Comparison of ENCODE assay signal across 8 mouse cellular contexts in genomic region chr7:105580627-105581089, GRCm38 (mm10). TPM values are rescaled to one million over a fixed set of nuclear protein-coding genes. Genes with fewer than 3 reads are reported as not detected.
DNase-seq lines count a peak whose midpoint lies in the region; ATAC-seq lines count a peak whose summit lies in the region.

No protein-coding gene starts in this region.

- no peaks in the 10 kb centered on the region for H3K36me3 ChIP-seq in forebrain, embryonic 13.5 days (ENCODE audit: poor library complexity, severe bottlenecking)
- no peaks in the 10 kb centered on the region for H3K36me3 ChIP-seq in kidney, embryonic 16.5 days (ENCODE audit: insufficient read depth, low read length)
- H3K36me3 ChIP-seq in midbrain, embryonic 13.5 days = 0 out of 2 replicates have a peak, but pooled peaks cover 3% of the 10 kb centered on the region

- no peaks in the 10 kb centered on the region for H3K9me3 ChIP-seq in forebrain, embryonic 13.5 days (replicated peaks)
- H3K9me3 ChIP-seq in kidney, embryonic 16.5 days (ENCODE audit: low read length) = no peaks in the 10 kb centered on the region
- no peaks in the 10 kb centered on the region for H3K9me3 ChIP-seq in midbrain, embryonic 13.5 days

- no peaks in the 10 kb centered on the region for H3K27me3 ChIP-seq in forebrain, embryonic 13.5 days
- no peaks in the 10 kb centered on the region for H3K27me3 ChIP-seq in kidney, embryonic 16.5 days (ENCODE audit: insufficient read depth, low read length)
- H3K27me3 ChIP-seq in midbrain, embryonic 13.5 days = no peaks in the 10 kb centered on the region

- intact Hi-C loops in left cerebral cortex, postnatal 4 days (cut with DNase I) = no loop called here
- intact Hi-C loops in left cerebral cortex, postnatal 14 days (cut with DNase I) = no loop called here

- peak overlapping the region; percentile 75 for H3K4me3 ChIP-seq in forebrain, embryonic 13.5 days
- H3K4me3 ChIP-seq in kidney, embryonic 16.5 days (ENCODE audit: low read length) = peak overlapping the region; percentile 71
- H3K4me3 ChIP-seq in midbrain, embryonic 13.5 days (replicated peaks) = peak overlapping the region; percentile 77

- H3K27ac ChIP-seq in forebrain, embryonic 13.5 days = peak overlapping the region; percentile 93
- H3K27ac ChIP-seq in kidney, embryonic 16.5 days (ENCODE audit: low read length) = no peak overlapping the region
- peak overlapping the region; percentile 98 for H3K27ac ChIP-seq in midbrain, embryonic 13.5 days

- ATAC-seq in forebrain, embryonic 13.5 days = peak; percentile 65
- ATAC-seq in kidney, embryonic 16.5 days (ENCODE audit: low FRiP score, low TSS enrichment) = peak; percentile 59
- peak; percentile 74 for ATAC-seq in midbrain, embryonic 13.5 days

- peak; percentile 70 for DNase-seq in left cerebral cortex, postnatal 4 days
- no peak for DNase-seq in left cerebral cortex, postnatal 14 days (ENCODE audit: low spot score in 2 of 2)
- DNase-seq in brain, adult 2 months (ENCODE audit: low read depth, low spot score) = peak; percentile 61
- no peak for DNase-seq in natural killer cell, adult 2 months (ENCODE audit: low spot score in 2 of 2)
- DNase-seq in left cerebral cortex, adult 8-10 months (ENCODE audit: low spot score in 2 of 2) = no peak

- H3K4me1 ChIP-seq in forebrain, embryonic 13.5 days = peaks cover 44% of the 10 kb centered on the region
- H3K4me1 ChIP-seq in kidney, embryonic 16.5 days (ENCODE audit: insufficient read depth, low read length) = peaks cover 16% of the 10 kb centered on the region; the same call in 1 of the 2 replicates
- H3K4me1 ChIP-seq in midbrain, embryonic 13.5 days (replicated peaks) = peaks cover 51% of the 10 kb centered on the region

- WGBS in forebrain, embryonic 13.5 days = 1% methylated on average over 16 of the region's 22 CpGs
- 0% methylated on average over 15 of the region's 22 CpGs for WGBS in kidney, embryonic 16.5 days
- 1% methylated on average over 14 of the region's 22 CpGs for WGBS in midbrain, embryonic 13.5 days

- peak overlapping the region; percentile 85 for H3K9ac ChIP-seq in forebrain, embryonic 13.5 days
- peak overlapping the region; percentile 72 for H3K9ac ChIP-seq in kidney, embryonic 16.5 days (replicated peaks; ENCODE audit: low read length)
- H3K9ac ChIP-seq in midbrain, embryonic 13.5 days (replicated peaks) = peak overlapping the region; percentile 89

- H3K4me2 ChIP-seq in forebrain, embryonic 13.5 days = peak overlapping the region; percentile 73
- peak overlapping the region; percentile 93 for H3K4me2 ChIP-seq in kidney, embryonic 16.5 days (replicated peaks; ENCODE audit: low read depth, low read length)
- peak overlapping the region; percentile 78 for H3K4me2 ChIP-seq in midbrain, embryonic 13.5 days (replicated peaks)

RNA-seq across cellular contexts. Expression of gene Apbb1, which starts 0.8 kb away (rescaled TPM):
- total RNA-seq in left cerebral cortex, postnatal 4 days (2021) = 100 to 1,000 TPM; 327 to 331 TPM
- 100 to 1,000 TPM; 450 to 459 TPM for total RNA-seq in left cerebral cortex, postnatal 14 days (2021)
- polyA plus RNA-seq in forebrain, embryonic 13.5 days (2015; fragmentation: Nextera tagmentation; extraction: Ambion mirVana) = 186 and 199 TPM in 2 replicates
- 62.1 and 62.2 TPM in 2 replicates for polyA plus RNA-seq in kidney, embryonic 16.5 days (2015; fragmentation: Nextera tagmentation; extraction: Ambion mirVana)
- 234 and 240 TPM in 2 replicates for polyA plus RNA-seq in midbrain, embryonic 13.5 days (2015; fragmentation: Nextera tagmentation; extraction: Ambion mirVana)
- 100 to 1,000 TPM; 437 to 456 (median 444) TPM for total RNA-seq in left cerebral cortex, adult 8-10 months (2022)

RNA-seq across cellular contexts. Expression of gene Hpx, which starts 19.3 kb away (rescaled TPM):
- total RNA-seq in left cerebral cortex, postnatal 4 days (2021) = under 1 TPM in 1 of 2 experiments, not detected in 1; 0.26 TPM
- total RNA-seq in left cerebral cortex, postnatal 14 days (2021) = under 1 TPM; 0.23 to 0.24 TPM
- 0.26 TPM in 1 of 2 replicates, not detected in the other for polyA plus RNA-seq in forebrain, embryonic 13.5 days (2015; fragmentation: Nextera tagmentation; extraction: Ambion mirVana)
- 1.3 and 1.7 TPM in 2 replicates for polyA plus RNA-seq in kidney, embryonic 16.5 days (2015; fragmentation: Nextera tagmentation; extraction: Ambion mirVana)
- 0.44 TPM in 1 of 2 replicates, not detected in the other for polyA plus RNA-seq in midbrain, embryonic 13.5 days (2015; fragmentation: Nextera tagmentation; extraction: Ambion mirVana)
- total RNA-seq in left cerebral cortex, adult 8-10 months (2022) = under 1 TPM; 0.33 to 0.63 (median 0.44) TPM

RNA-seq across cellular contexts. Expression of gene Smpd1, which starts 26.5 kb away (rescaled TPM):
- 10 to 100 TPM; 59.3 to 65.7 TPM for total RNA-seq in left cerebral cortex, postnatal 4 days (2021)
- total RNA-seq in left cerebral cortex, postnatal 14 days (2021) = 100 to 1,000 TPM; 111 to 112 TPM
- 48.5 and 53.9 TPM in 2 replicates for polyA plus RNA-seq in forebrain, embryonic 13.5 days (2015; fragmentation: Nextera tagmentation; extraction: Ambion mirVana)
- polyA plus RNA-seq in kidney, embryonic 16.5 days (2015; fragmentation: Nextera tagmentation; extraction: Ambion mirVana) = 58.7 and 60.7 TPM in 2 replicates
- polyA plus RNA-seq in midbrain, embryonic 13.5 days (2015; fragmentation: Nextera tagmentation; extraction: Ambion mirVana) = 66.3 and 68.9 TPM in 2 replicates
- 100 to 1,000 TPM; 100 to 105 (median 101) TPM for total RNA-seq in left cerebral cortex, adult 8-10 months (2022)

RNA-seq across cellular contexts. Expression of gene Trim3, which starts 52.7 kb away (rescaled TPM):
- 100 to 1,000 TPM; 167 to 168 TPM for total RNA-seq in left cerebral cortex, postnatal 4 days (2021)
- 100 to 1,000 TPM; 146 to 148 TPM for total RNA-seq in left cerebral cortex, postnatal 14 days (2021)
- 45.0 and 51.6 TPM in 2 replicates for polyA plus RNA-seq in forebrain, embryonic 13.5 days (2015; fragmentation: Nextera tagmentation; extraction: Ambion mirVana)
- 38.7 and 39.2 TPM in 2 replicates for polyA plus RNA-seq in kidney, embryonic 16.5 days (2015; fragmentation: Nextera tagmentation; extraction: Ambion mirVana)
- 65.4 and 74.5 TPM in 2 replicates for polyA plus RNA-seq in midbrain, embryonic 13.5 days (2015; fragmentation: Nextera tagmentation; extraction: Ambion mirVana)
- total RNA-seq in left cerebral cortex, adult 8-10 months (2022) = 100 to 1,000 TPM; 137 to 154 (median 148) TPM

RNA-seq across cellular contexts. Expression of gene Timm10b, which starts 59.2 kb away (rescaled TPM):
- 10 to 100 TPM; 63.7 to 70.1 TPM for total RNA-seq in left cerebral cortex, postnatal 4 days (2021)
- 10 to 100 TPM; 79.1 to 82.2 TPM for total RNA-seq in left cerebral cortex, postnatal 14 days (2021)
- 154 and 163 TPM in 2 replicates for polyA plus RNA-seq in forebrain, embryonic 13.5 days (2015; fragmentation: Nextera tagmentation; extraction: Ambion mirVana)
- polyA plus RNA-seq in kidney, embryonic 16.5 days (2015; fragmentation: Nextera tagmentation; extraction: Ambion mirVana) = 164 and 183 TPM in 2 replicates
- 146 and 151 TPM in 2 replicates for polyA plus RNA-seq in midbrain, embryonic 13.5 days (2015; fragmentation: Nextera tagmentation; extraction: Ambion mirVana)
- total RNA-seq in left cerebral cortex, adult 8-10 months (2022) = 10 to 100 TPM; 63.0 to 74.1 (median 68.2) TPM

Comparison
In these comparisons a context has a peak if more than half of its experiments do, and no peak if none do; other contexts are left out.
1. DNase-seq: peak in left cerebral cortex, postnatal 4 days (single experiment) and brain, adult 2 months (single experiment); none in left cerebral cortex, postnatal 14 days (0 of 2), natural killer cell, adult 2 months (0 of 2) and left cerebral cortex, adult 8-10 months (0 of 2).
2. Peak in every context shown above with its lines, with median percentiles within 50 percentile points of each other: ATAC-seq, H3K4me2 ChIP-seq, H3K4me3 ChIP-seq and H3K9ac ChIP-seq.